Mouse (Mus musculus) erythroblast, embryonic 14.5 days (primary cell): ENCODE measurements around the gene Sorbs1.

Experiments used
- GATA1 ChIP-seq: IDR thresholded peaks from 2 replicates; pipeline ENCODE4 v1.6.1; 2012; ENCODE audit warnings: low read length, inconsistent platforms, mixed read lengths
- TAL1 ChIP-seq: IDR thresholded peaks from 3 replicates; pipeline ENCODE4 v1.6.1; 2012; ENCODE audit warnings: low read length, inconsistent platforms, mixed read lengths

GRCm38 (mm10) chr19:40436465-40437200 lies 76.9 kb downstream of the Sorbs1 start:
- TF ChIP-seq TAL1 (no peak), GATA1 (no peak)
